Mouse (Mus musculus) gastrocnemius, adult 2 months (tissue): Measurements from ENCODE around the gene Hif1an. TPM values are rescaled to one million over a fixed set of nuclear protein-coding genes. Genes with fewer than 3 reads are reported as not detected.

ENCODE experiments used
- DNase-seq: peaks from one replicate; pipeline ENCODE4 v3.0.0; 2022
- H3K27ac ChIP-seq: fragments of 200-600 bp; 2 replicates; pipeline ENCODE4 v1.8.1; 2022; ENCODE audit warnings: mild to moderate bottlenecking
- H3K4me3 ChIP-seq: fragments of 200-600 bp; 2 replicates; pipeline ENCODE4 v1.8.1; 2022; ENCODE audit warnings: mild to moderate bottlenecking, moderate library complexity
- CTCF ChIP-seq: fragments of 200-600 bp; IDR thresholded peaks from 2 replicates; pipeline ENCODE4 v1.8.1; 2022; ENCODE audit warnings: antibody characterized with exemption, mild to moderate bottlenecking, moderate library complexity
- intact Hi-C: fragments of 180-260 bp; cut with DNase I; formaldehyde crosslinking; loops from one replicate; pipeline ENCODE4 v1.15.1; 2025
- long read RNA-seq, 2 experiments: library from polyadenylated mRNA; stranded (forward); transcript quantifications; one replicate each; pipeline ENCODE4 v2.0.0; 2021
- total RNA-seq, 2 experiments: library from RNA; stranded (reverse); gene quantifications; 2 replicates each; pipeline ENCODE4 v1.2.3; 2021

Hif1an gene
- total RNA-seq: 100 to 1,000 TPM; 100 to 116 TPM
- long read RNA-seq, experiment 1, full-length matches to known transcripts: 90 of 143 reads
- long read RNA-seq, experiment 1, partial matches to known transcripts: 51 of 143 reads
- long read RNA-seq, experiment 1, other reads (novel, unspliced or antisense): 2 of 143 reads
- long read RNA-seq, experiment 2, full-length matches to known transcripts: 103 of 140 reads
- long read RNA-seq, experiment 2, partial matches to known transcripts: 34 of 140 reads
- long read RNA-seq, experiment 2, other reads (novel, unspliced or antisense): 3 of 140 reads

DNA sequence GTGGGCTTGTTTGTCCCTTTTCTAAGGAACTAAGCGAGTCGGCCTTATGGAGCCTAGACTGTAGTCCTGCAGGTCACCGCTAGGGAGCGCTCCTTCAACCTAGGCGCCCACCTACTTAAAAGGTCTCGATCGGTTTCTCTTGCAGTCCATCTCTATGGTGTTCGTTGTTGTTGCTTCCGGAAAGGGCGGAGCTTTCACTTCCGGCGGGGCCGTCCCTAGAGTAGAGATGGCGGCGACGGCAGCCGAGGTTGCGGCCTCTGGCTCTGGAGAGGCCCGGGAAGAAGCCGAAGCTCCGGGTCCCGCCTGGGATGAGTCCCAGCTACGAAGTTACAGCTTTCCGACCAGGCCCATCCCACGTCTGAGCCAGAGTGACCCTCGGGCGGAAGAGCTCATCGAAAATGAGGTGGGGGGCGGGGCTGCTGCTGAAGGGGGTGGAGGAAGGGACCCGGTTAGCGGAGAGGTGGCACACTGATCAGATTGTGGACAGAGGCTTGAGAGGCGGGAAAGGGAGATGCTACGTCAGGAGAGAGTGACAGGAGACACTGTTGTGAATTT lies at the start of gene Hif1an:
Hif1an (plus strand) TSS at position 199 of the 555 bp plus-strand sequence.
- peak; percentile 95 for DNase-seq
- Histone ChIP-seq H3K4me3 (peak within 1 kb of the TSS; percentile 87), H3K27ac (peak within 1 kb of the TSS; percentile 91)
- intact Hi-C loops: no loop called here
- TF ChIP-seq CTCF: no peak; the same call in none of the 2 replicates

DNA sequence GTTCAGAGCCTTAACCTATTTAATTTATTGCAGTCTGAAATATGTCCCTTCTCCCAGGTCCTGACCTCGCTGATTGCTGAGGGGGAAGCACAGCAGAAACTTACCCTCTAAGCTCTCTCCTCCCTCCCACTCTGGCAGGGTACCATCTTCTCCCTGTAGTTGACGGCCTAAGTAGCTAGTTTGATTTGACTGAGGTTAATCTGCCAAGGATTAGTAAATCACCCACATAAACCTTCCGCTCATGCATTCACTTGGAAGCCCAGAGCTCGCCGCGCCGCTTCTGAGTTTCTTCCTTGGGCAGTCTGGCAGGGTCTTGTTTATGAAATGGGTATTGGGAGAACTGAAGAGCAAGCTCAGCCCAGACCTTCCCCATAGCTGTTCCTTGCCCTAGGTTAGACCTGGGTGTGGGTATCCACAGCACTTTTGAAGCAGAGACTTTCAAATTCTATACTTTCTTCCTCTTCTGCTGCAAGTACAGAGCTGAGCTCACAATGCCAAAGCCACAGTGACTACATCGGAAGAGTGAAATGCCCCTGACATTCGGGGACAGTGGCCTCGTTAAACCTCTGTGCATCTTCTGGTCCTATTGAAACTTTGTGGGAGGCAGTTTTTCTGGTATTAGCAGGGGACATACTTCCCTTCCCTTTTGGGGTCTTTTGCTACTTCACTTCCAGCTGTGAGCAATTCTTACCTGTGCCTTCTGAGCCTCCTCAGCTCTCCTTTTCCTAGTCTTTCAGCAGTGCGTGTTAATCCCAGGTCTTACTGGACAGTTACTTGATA lies 49.4 kb upstream of the Hif1an start:
- DNase-seq: no peak
- Histone ChIP-seq H3K27ac (no peak overlapping the region), H3K4me3 (no peak overlapping the region)
- TF ChIP-seq CTCF: no peak
- intact Hi-C loops: no loop called here

DNA sequence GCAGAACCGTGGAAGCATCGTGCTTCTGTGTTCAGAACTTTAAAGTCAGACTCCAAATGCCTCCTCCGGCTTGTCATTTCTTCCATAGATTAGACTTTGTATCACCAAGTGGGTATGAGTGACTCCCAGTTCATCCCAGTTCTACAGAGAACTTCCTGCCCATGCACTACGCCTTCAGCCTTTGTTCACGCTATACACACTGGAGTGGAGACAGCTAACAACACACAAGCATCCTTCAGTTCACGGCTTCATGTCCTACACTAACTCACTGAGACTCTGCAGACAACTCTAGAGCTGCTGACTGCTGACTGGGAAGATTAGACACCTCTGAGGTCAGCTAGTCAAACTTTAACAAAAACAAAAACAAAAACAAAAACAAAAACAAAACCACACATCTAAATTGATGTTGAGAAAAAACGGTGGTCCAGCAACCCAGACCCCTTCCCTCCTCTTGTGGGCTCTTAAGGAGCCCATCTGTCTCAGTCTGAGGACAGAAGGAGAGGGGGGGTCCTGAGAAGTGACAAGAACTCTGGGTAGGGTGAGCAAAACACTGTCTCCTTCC lies 48.6 kb upstream of the Hif1an start:
- no peak overlapping the region for H3K4me3 ChIP-seq
- H3K27ac ChIP-seq: no peak overlapping the region
- TF ChIP-seq CTCF: no peak
- intact Hi-C loops: no loop called here
- DNase-seq: no peak

GRCm38 (mm10) chr19:44514521-44515451 lies 47.9 kb upstream of the Hif1an start:
- intact Hi-C loops: no loop called here
- Histone ChIP-seq H3K27ac (no peak overlapping the region), H3K4me3 (no peak overlapping the region)
- no peak for TF ChIP-seq CTCF
- DNase-seq: no peak

DNA sequence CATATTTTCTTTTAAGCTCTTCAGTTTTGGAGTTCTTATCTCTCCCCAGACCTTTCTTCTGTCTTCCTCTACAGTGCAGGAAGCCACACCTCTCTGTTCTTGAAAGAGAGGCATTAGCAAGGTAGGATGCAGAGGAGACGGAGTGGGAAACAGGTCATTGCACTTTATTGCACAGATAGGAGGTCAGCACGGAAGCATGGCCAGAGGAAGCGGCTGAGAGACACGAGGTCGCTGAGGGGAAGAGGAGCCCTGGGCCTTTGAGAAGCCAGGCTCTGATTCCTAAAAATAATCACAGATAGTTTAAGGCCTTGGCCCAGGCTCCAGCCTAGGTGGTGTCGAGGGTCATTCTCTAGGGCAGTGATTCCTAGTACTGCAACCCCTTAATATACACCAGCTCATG lies 46.9 kb upstream of the Hif1an start:
- no peak overlapping the region for H3K27ac ChIP-seq
- TF ChIP-seq CTCF: no peak
- no peak for DNase-seq
- intact Hi-C loops: no loop called here
- no peak overlapping the region for H3K4me3 ChIP-seq

DNA sequence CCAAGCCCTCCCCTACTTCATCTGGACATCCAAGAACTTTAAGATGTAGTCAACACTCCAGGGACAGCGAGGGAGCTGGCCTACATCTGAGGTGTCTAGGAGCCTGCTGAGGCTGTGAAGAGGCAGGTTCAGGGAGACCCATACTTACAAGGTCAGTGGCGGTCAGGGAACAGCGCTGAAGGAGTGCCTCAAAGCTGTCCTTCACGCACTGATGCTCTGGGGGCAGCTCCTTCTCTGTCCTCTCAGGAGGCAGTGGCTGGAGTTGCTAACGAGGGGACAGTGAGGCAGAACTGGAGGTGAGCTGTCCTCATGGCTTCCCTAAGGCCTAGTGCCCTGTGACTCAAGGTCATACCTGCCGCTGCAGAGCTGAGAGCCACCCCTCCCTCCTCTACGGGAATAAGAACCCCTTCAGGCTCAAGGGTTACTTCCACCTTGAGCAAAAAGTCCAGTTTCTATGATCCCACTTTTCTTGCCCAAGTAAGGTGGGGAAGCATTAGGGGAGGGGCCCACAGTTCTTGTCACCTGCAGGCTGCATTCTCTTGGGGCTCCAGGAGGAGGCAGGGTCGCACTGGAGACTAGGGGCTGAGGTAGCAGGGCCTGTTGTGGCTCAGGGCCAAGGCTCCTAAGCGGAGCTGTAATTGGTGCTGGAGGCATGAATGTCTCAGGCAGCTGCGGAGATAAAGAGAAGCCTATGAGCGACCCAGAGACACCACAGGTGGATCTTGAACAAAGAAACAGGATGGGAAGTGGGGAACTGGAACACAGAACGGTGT lies 44.5 kb upstream of the Hif1an start:
- intact Hi-C loops: no loop called here
- DNase-seq: no peak
- Histone ChIP-seq H3K4me3 (no peak overlapping the region), H3K27ac (no peak overlapping the region)
- TF ChIP-seq CTCF: no peak

DNA sequence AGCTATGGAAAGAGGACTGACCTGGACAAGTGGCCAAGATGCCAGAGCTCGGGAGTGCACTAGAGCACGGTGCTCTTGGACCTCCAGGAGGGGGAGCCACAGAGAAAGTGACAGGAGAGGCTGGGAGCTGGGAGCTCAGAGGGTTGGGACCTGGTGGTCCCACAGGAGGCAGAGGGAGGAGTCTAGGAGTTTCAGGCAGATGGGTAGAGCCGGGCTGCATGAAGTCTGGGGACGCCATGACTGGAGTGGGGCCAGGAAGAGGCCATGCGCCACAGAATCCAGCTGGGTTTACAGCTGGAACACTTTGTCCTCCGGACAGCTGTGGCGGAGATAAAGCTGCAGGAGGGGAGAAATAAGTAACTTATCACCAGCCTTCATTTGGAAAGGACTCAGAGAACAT lies 43.5 kb upstream of the Hif1an start:
- Histone ChIP-seq H3K4me3 (no peak overlapping the region), H3K27ac (no peak overlapping the region)
- TF ChIP-seq CTCF: peak; percentile 41
- intact Hi-C loops: no loop called here
- peak; percentile 56 for DNase-seq

DNA sequence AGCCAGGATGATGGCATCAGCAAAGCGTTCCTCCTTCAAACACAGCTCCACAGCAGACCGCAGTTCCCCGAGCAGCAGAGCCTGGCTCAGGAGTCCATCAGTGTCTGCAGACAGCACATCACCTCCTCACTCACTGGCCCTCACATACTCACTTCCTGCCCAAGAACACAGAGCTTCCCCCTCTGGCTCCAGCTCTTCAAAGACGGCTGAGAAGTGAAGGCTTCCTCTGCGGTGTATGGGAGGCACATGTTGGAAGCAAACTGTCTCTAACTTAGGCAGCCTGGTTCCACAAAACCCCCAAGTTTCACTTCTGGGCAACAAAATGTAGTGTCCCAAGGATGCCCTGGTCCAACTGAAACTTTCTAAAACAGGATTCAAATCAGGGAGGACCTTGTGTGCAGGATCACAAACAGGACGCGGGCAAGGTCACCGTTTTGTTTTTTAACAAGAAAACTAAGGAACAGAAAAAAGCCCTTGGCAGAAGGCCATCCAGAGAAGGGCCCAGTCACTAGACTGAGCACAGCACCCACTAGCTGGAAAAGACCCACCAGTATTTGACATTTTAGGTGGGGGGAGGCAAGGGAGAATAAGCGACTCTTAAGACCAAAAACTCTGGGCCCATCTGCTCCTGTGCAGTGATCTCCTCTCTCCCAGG lies 37.0 kb upstream of the Hif1an start:
- DNase-seq: no peak
- H3K27ac ChIP-seq: no peak overlapping the region
- intact Hi-C loops: no loop called here

GRCm38 (mm10) chr19:44530018-44530417 lies 32.6 kb upstream of the Hif1an start:
- no peak overlapping the region for H3K27ac ChIP-seq
- no peak for DNase-seq
- intact Hi-C loops: no loop called here
- H3K4me3 ChIP-seq: no peak overlapping the region
- TF ChIP-seq CTCF: no peak

More for the DNA sequence above, 37.0 kb upstream of the Hif1an start:
- no peak overlapping the region for H3K4me3 ChIP-seq
- TF ChIP-seq CTCF: no peak

- no peak for DNase-seq
- intact Hi-C loops: loop anchor here (5.0 kb wide), 1 partner anchor 163 kb away; no protein-coding TSS in a partner anchor
- peak; percentile 48 for TF ChIP-seq CTCF
- Histone ChIP-seq H3K27ac (no peak overlapping the region), H3K4me3 (no peak overlapping the region)
These were observed 27.3 kb upstream of the Hif1an start for GRCm38 (mm10) chr19:44535376-44535775.

GRCm38 (mm10) chr19:44537416-44537815 lies 25.2 kb upstream of the Hif1an start:
- H3K4me3 ChIP-seq: no peak overlapping the region
- intact Hi-C loops: loop anchor here (5.0 kb wide), 1 partner anchor 165 kb away; no protein-coding TSS in a partner anchor
- DNase-seq: peak; percentile 80

More at GRCm38 (mm10) chr19:44537416-44537815, 25.2 kb upstream of the Hif1an start:
- H3K27ac ChIP-seq: peak overlapping the region; percentile 82
- TF ChIP-seq CTCF: no peak
